Comparison of ENCODE assay signal across 9 mouse cellular contexts in the genomic region with DNA sequence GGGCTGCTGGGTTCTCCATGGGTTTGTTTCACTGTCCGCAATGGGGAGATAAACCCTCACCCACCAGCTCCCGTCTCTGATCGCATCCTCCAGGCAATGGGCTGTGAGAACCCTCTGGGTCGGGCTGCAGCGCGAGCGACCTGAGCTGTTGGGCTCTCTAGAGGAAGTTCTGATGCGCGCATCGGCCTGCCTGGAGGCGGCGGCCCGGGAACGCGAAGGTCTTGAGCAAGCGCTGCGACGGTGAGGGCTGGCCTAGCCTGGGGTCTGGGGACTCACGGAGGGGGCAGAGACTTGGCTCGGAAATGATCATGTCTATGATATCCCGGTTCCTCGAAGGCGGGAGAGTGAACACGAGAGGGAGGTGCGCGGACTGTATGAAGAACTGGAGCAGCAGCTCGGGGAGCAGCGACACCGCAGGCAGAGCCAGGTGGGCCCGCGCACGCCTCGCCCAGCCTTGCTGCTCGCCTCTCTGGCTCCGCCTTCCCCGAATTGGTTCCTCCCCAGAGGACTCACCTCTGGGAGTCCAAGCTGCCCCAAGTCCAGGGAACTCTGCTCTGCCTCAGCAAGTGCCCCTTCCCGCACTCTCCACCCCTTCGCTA. TPM values are rescaled to one million over a fixed set of nuclear protein-coding genes. Genes with fewer than 3 reads are reported as not detected.
DNase-seq lines count a peak whose midpoint lies in the region; ATAC-seq and TF ChIP-seq lines count a peak whose summit lies in the region.
"Had no signal": no experiment of that assay in that cellular context is flagged by ENCODE, and none has a peak within 500 bp of the region (broad histone marks: within the 10 kb centered on the region; RNA-seq: fewer than 3 reads in every experiment).

No protein-coding gene starts in this region.

- H3K9ac ChIP-seq in heart, postnatal 0 days (replicated peaks; ENCODE audit: low read depth, low read length), result peak overlapping the region; percentile 9; the same call in 1 of the 2 replicates
- H3K9ac ChIP-seq in limb, embryonic 11.5 days (ENCODE audit: low read length), result no peak overlapping the region
- 0 out of 2 replicates have a peak overlapping the region, but pooled peaks have one; percentile 9 for H3K9ac ChIP-seq in midbrain, embryonic 15.5 days

- no peak for TF ChIP-seq EP300 in heart, postnatal 0 days (IDR thresholded peaks at IDR 0.05; ENCODE audit: low read depth)

- H3K27me3 ChIP-seq in heart, postnatal 0 days (ENCODE audit: control insufficient read depth, insufficient read depth, low read length), result peaks cover 16% of the 10 kb centered on the region; the same call in 1 of the 2 replicates
- peaks cover 44% of the 10 kb centered on the region for H3K27me3 ChIP-seq in limb, embryonic 11.5 days (ENCODE audit: control insufficient read depth, insufficient read depth, low read length)
- peaks cover 61% of the 10 kb centered on the region for H3K27me3 ChIP-seq in midbrain, embryonic 15.5 days (replicated peaks)
- H3K27me3 ChIP-seq: CH12.LX had no signal

- 16% methylated on average over 36 of the region's 38 CpGs for whole genome bisulfite sequencing in heart, postnatal 0 days
- 3% methylated on average over 38 of the region's 38 CpGs for WGBS in limb, embryonic 11.5 days
- 8% methylated on average over 38 of the region's 38 CpGs for WGBS in midbrain, embryonic 15.5 days

- H3K4me1 ChIP-seq in heart, postnatal 0 days (ENCODE audit: control insufficient read depth, insufficient read depth), result peaks cover 26% of the 10 kb centered on the region
- H3K4me1 ChIP-seq in limb, embryonic 11.5 days (ENCODE audit: control insufficient read depth, insufficient read depth, low read length), result peaks cover 40% of the 10 kb centered on the region
- H3K4me1 ChIP-seq in midbrain, embryonic 15.5 days, result peaks cover 42% of the 10 kb centered on the region

- H3K27ac ChIP-seq in heart, postnatal 0 days (ENCODE audit: low read depth), result peak overlapping the region; percentile 78
- H3K27ac ChIP-seq in limb, embryonic 11.5 days (replicated peaks; ENCODE audit: low read depth, low read length), result no peak overlapping the region
- H3K27ac ChIP-seq in midbrain, embryonic 15.5 days, result no peak overlapping the region

- H3K4me3 ChIP-seq in heart, postnatal 0 days (ENCODE audit: low read depth, low read length), result peak overlapping the region; percentile 36
- peak overlapping the region; percentile 10 for H3K4me3 ChIP-seq in limb, embryonic 11.5 days (ENCODE audit: low read depth, low read length)
- H3K4me3 ChIP-seq in midbrain, embryonic 15.5 days, result peak overlapping the region; percentile 10; the same call in 1 of the 2 replicates

- H3K36me3 ChIP-seq in heart, postnatal 0 days (replicated peaks; ENCODE audit: control insufficient read depth, insufficient read depth, low read length), result peaks cover 9% of the 10 kb centered on the region
- H3K36me3 ChIP-seq in limb, embryonic 11.5 days (ENCODE audit: control insufficient read depth, insufficient read depth, low read length), result peaks cover 4% of the 10 kb centered on the region
- no peaks in the 10 kb centered on the region for H3K36me3 ChIP-seq in midbrain, embryonic 15.5 days (replicated peaks)

- no peaks in the 10 kb centered on the region for H3K9me3 ChIP-seq in heart, postnatal 0 days (replicated peaks; ENCODE audit: control insufficient read depth, low read length)
- H3K9me3 ChIP-seq in limb, embryonic 11.5 days (ENCODE audit: control insufficient read depth, low read length), result no peaks in the 10 kb centered on the region
- no peaks in the 10 kb centered on the region for H3K9me3 ChIP-seq in midbrain, embryonic 15.5 days

- H3K4me2 ChIP-seq in heart, postnatal 0 days (ENCODE audit: low read depth, low read length), result peak overlapping the region; percentile 53
- peak overlapping the region; percentile 47 for H3K4me2 ChIP-seq in limb, embryonic 11.5 days (ENCODE audit: low read depth, severe bottlenecking)
- H3K4me2 ChIP-seq in midbrain, embryonic 15.5 days, result peak overlapping the region; percentile 35

- peak; percentile 28 to 37 for DNase-seq in cerebellum, postnatal 14 days
- DNase-seq in cerebellum, postnatal 4 days (ENCODE audit: low spot score in 2 of 2), result no peak
- DNase-seq in adrenal gland, adult 8-10 months, result peak; percentile 26
- no peak for DNase-seq in heart, postnatal 0 days (ENCODE audit: low spot score)
- DNase-seq in limb, embryonic 11.5 days (ENCODE audit: low spot score), result peak; percentile 57
- no peak for DNase-seq in layer of hippocampus, postnatal 36 days
- DNase-seq in left cerebral cortex, adult 8-10 months (ENCODE audit: low spot score in 2 of 2), result no peak

- ATAC-seq in heart, postnatal 0 days (ENCODE audit: insufficient read depth, low read depth), result no peak
- ATAC-seq in limb, embryonic 11.5 days (ENCODE audit: insufficient number of reproducible peaks, low FRiP score, low TSS enrichment, low read depth), result no peak
- ATAC-seq in midbrain, embryonic 15.5 days (replicated peaks), result no peak

- TF ChIP-seq CTCF in heart, postnatal 0 days (IDR thresholded peaks at IDR 0.05; ENCODE audit: low read depth), result no peak

RNA-seq across cellular contexts. Expression of gene Cd151, which starts 2.5 kb away (rescaled TPM):
- 100 to 1,000 TPM; 323 to 455 (median 409) TPM for total RNA-seq in adrenal gland, adult 8-10 months (2022)
- total RNA-seq in heart, postnatal 0 days (2014; rRNA removed; ENCODE audit: low replicate concordance), result 288 and 323 TPM in 2 replicates
- 37.8 and 39.7 TPM in 2 replicates for polyA plus RNA-seq in heart, postnatal 0 days (2015; fragmentation: Nextera tagmentation; extraction: Ambion mirVana)
- 27.2 and 35.7 TPM in 2 replicates for polyA plus RNA-seq in limb, embryonic 11.5 days (2014; fragmentation: Nextera tagmentation; extraction: Ambion mirVana)
- 18.8 and 20.5 TPM in 2 replicates for polyA plus RNA-seq in midbrain, embryonic 15.5 days (2015; fragmentation: Nextera tagmentation; extraction: Ambion mirVana)
- total RNA-seq in layer of hippocampus, postnatal 36 days (2021), result 10 to 100 TPM; 21.4 to 21.5 TPM
- 10 to 100 TPM; 30.2 to 35.5 (median 33.4) TPM for total RNA-seq in left cerebral cortex, adult 8-10 months (2022)

RNA-seq across cellular contexts. Expression of gene Cracr2b, which starts 3.8 kb away (rescaled TPM):
- total RNA-seq in adrenal gland, adult 8-10 months (2022), result 10 to 100 TPM; 11.7 to 21.1 (median 18.7) TPM
- 6.2 and 134 TPM in 2 replicates for total RNA-seq in heart, postnatal 0 days (2014; rRNA removed; ENCODE audit: low replicate concordance)
- 23.9 and 24.2 TPM in 2 replicates for polyA plus RNA-seq in heart, postnatal 0 days (2015; fragmentation: Nextera tagmentation; extraction: Ambion mirVana)
- polyA plus RNA-seq in limb, embryonic 11.5 days (2014; fragmentation: Nextera tagmentation; extraction: Ambion mirVana), result 5.3 and 6.8 TPM in 2 replicates
- 7.6 and 8.7 TPM in 2 replicates for polyA plus RNA-seq in midbrain, embryonic 15.5 days (2015; fragmentation: Nextera tagmentation; extraction: Ambion mirVana)
- 1 to 10 TPM; 3.9 to 6.0 TPM for total RNA-seq in layer of hippocampus, postnatal 36 days (2021)
- 1 to 10 TPM; 3.9 to 5.4 (median 4.4) TPM for total RNA-seq in left cerebral cortex, adult 8-10 months (2022)
- total RNA-seq: CH12.LX had no signal

RNA-seq across cellular contexts. Expression of gene Pnpla2, which starts 9.7 kb away (rescaled TPM):
- 100 to 1,000 TPM; 256 to 532 (median 452) TPM for total RNA-seq in adrenal gland, adult 8-10 months (2022)
- total RNA-seq in heart, postnatal 0 days (2014; rRNA removed; ENCODE audit: low replicate concordance), result 47.9 and 63.8 TPM in 2 replicates
- 157 and 159 TPM in 2 replicates for polyA plus RNA-seq in heart, postnatal 0 days (2015; fragmentation: Nextera tagmentation; extraction: Ambion mirVana)
- 11.3 and 12.5 TPM in 2 replicates for polyA plus RNA-seq in limb, embryonic 11.5 days (2014; fragmentation: Nextera tagmentation; extraction: Ambion mirVana)
- 17.7 and 20.1 TPM in 2 replicates for polyA plus RNA-seq in midbrain, embryonic 15.5 days (2015; fragmentation: Nextera tagmentation; extraction: Ambion mirVana)
- total RNA-seq in layer of hippocampus, postnatal 36 days (2021), result 10 to 100 TPM; 17.7 to 27.0 TPM
- 10 to 100 TPM; 21.2 to 32.6 (median 27.2) TPM for total RNA-seq in left cerebral cortex, adult 8-10 months (2022)

RNA-seq across cellular contexts. Expression of gene Polr2l, which starts 10.2 kb away (rescaled TPM):
- 100 to 1,000 TPM in 3 of 4 experiments, 10 to 100 TPM in 1; 99.4 to 147 (median 129) TPM for total RNA-seq in adrenal gland, adult 8-10 months (2022)
- total RNA-seq in heart, postnatal 0 days (2014; rRNA removed; ENCODE audit: low replicate concordance), result 17.4 and 32.3 TPM in 2 replicates
- 77.6 and 81.3 TPM in 2 replicates for polyA plus RNA-seq in heart, postnatal 0 days (2015; fragmentation: Nextera tagmentation; extraction: Ambion mirVana)
- polyA plus RNA-seq in limb, embryonic 11.5 days (2014; fragmentation: Nextera tagmentation; extraction: Ambion mirVana), result 70.9 and 73.3 TPM in 2 replicates
- 82.4 and 83.8 TPM in 2 replicates for polyA plus RNA-seq in midbrain, embryonic 15.5 days (2015; fragmentation: Nextera tagmentation; extraction: Ambion mirVana)
- 10 to 100 TPM; 42.8 to 44.9 TPM for total RNA-seq in layer of hippocampus, postnatal 36 days (2021)
- total RNA-seq in left cerebral cortex, adult 8-10 months (2022), result 10 to 100 TPM; 32.2 to 42.4 (median 33.2) TPM

RNA-seq across cellular contexts. Expression of gene Tspan4, which starts 10.3 kb away (rescaled TPM):
- total RNA-seq in adrenal gland, adult 8-10 months (2022), result 100 to 1,000 TPM in 2 of 4 experiments, 10 to 100 TPM in 2; 89.1 to 191 (median 124) TPM
- 84.2 and 87.8 TPM in 2 replicates for total RNA-seq in heart, postnatal 0 days (2014; rRNA removed; ENCODE audit: low replicate concordance)
- polyA plus RNA-seq in heart, postnatal 0 days (2015; fragmentation: Nextera tagmentation; extraction: Ambion mirVana), result 72.2 and 72.3 TPM in 2 replicates
- 21.2 and 22.3 TPM in 2 replicates for polyA plus RNA-seq in limb, embryonic 11.5 days (2014; fragmentation: Nextera tagmentation; extraction: Ambion mirVana)
- 49.1 and 55.3 TPM in 2 replicates for polyA plus RNA-seq in midbrain, embryonic 15.5 days (2015; fragmentation: Nextera tagmentation; extraction: Ambion mirVana)
- total RNA-seq in layer of hippocampus, postnatal 36 days (2021), result 10 to 100 TPM; 13.1 to 13.7 TPM
- 10 to 100 TPM; 17.6 to 28.0 (median 23.9) TPM for total RNA-seq in left cerebral cortex, adult 8-10 months (2022)

Comparison
In these comparisons a context has a peak if more than half of its experiments do, and no peak if none do; other contexts are left out.
1. DNase-seq: peak in cerebellum, postnatal 14 days (2 of 2), adrenal gland, adult 8-10 months (single experiment) and limb, embryonic 11.5 days (single experiment); none in cerebellum, postnatal 4 days (0 of 2), heart, postnatal 0 days (single experiment), layer of hippocampus, postnatal 36 days (0 of 2) and left cerebral cortex, adult 8-10 months (0 of 2).
2. Peak in every context shown above with its lines, with median percentiles within 50 percentile points of each other: H3K4me2 ChIP-seq and H3K4me3 ChIP-seq.